Mouse (Mus musculus) neural tube, embryonic 14.5 days (tissue): ENCODE results near the gene Syk. TPM values are rescaled to one million over a fixed set of nuclear protein-coding genes. Genes with fewer than 3 reads are reported as not detected.

Experiments used
- ATAC-seq: fragments of 200-750 bp; cut with Nextera tagmentation; 2 replicates; pipeline ENCODE4 v1.8.0; 2017; ENCODE audit warnings: low read depth, mild to moderate bottlenecking, moderate TSS enrichment, moderate library complexity
- H3K27ac ChIP-seq: fragments of 300-500 bp; sonication (generic); 2 replicates; pipeline ENCODE4 v1.5.1; 2014; ENCODE audit warnings: low read depth, mild to moderate bottlenecking, control low read depth, low read length, moderate library complexity, mixed read lengths
- H3K27me3 ChIP-seq: fragments of 300-500 bp; sonication (generic); 2 replicates; pipeline ENCODE4 v1.6.1; 2014; ENCODE audit warnings: low read length; ENCODE audit not compliant: control insufficient read depth, insufficient read depth
- H3K36me3 ChIP-seq: fragments of 300-500 bp; sonication (generic); 2 replicates; pipeline ENCODE4 v1.6.1; 2014; ENCODE audit warnings: low read length, mixed read lengths; ENCODE audit not compliant: control insufficient read depth, insufficient read depth
- H3K4me1 ChIP-seq: fragments of 300-500 bp; sonication (generic); 2 replicates; pipeline ENCODE4 v1.6.1; 2014; ENCODE audit warnings: low read length; ENCODE audit not compliant: control insufficient read depth, insufficient read depth
- H3K4me2 ChIP-seq: fragments of 300-500 bp; sonication (generic); 2 replicates; pipeline ENCODE4 v1.6.1; 2014; ENCODE audit warnings: mild to moderate bottlenecking, low read depth, low read length, control low read depth
- H3K4me3 ChIP-seq: fragments of 300-500 bp; sonication (generic); 2 replicates; pipeline ENCODE4 v1.5.1; 2014; ENCODE audit warnings: low read depth, low read length, control low read depth, mixed read lengths
- H3K9ac ChIP-seq: fragments of 300-500 bp; sonication (generic); replicated peaks from 2 replicates; pipeline ENCODE4 v1.6.1; 2014; ENCODE audit warnings: low read depth, mild to moderate bottlenecking, control low read depth, low read length, mixed read lengths
- H3K9me3 ChIP-seq: fragments of 300-500 bp; sonication (generic); 2 replicates; pipeline ENCODE4 v1.6.1; 2016; ENCODE audit warnings: low read length; ENCODE audit not compliant: control insufficient read depth
- WGBS: fragments of 180-500 bp; shearing (Covaris S2); extraction: QIAGEN DNeasy Blood & Tissue Kit; methylation state at CpG from one replicate; pipeline ENCODE4 v1.1.7; 2014; 5-methylcytosine and 5-hydroxymethylcytosine counted together
- polyA plus RNA-seq: library from polyadenylated mRNA; unstranded; fragments of >200 nt; fragmentation: Nextera tagmentation; extraction: Ambion mirVana; gene quantifications from 2 replicates; pipeline ENCODE4 v1.2.1, GENCODE M21; 2014

The Syk gene
- polyA plus RNA-seq, 1 experiment from 2014 or later = 1.2 TPM

DNA sequence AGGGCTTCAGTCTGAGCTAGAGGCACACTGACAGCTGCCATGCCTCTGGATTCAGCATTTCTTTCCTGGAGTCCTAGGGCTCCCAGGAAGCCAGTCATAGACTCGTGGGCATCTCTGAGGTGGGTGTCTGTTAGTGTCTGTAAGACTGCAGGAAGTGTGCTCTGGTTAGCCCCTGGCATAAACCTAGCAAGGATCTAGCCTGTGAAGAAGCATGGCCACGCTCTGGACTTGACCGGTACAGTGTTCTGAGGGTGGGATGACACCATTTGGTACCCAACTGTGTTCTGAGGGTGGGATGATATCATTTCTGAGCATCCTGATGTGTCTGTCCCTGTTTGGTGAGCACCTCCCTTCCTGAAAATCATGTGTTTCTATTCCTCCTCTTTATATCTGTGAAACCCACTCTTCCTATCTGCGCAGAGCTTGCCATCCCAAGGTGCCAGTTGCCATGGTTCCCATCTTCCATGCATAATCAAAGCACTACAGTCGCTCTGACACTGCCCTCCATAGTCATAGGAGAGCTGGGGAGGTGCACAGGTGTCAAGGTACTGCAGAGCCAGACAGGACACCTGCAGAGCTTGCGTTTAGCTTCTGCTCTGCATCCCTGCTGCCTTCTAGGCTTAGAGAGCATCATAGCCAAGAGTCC lies 20.9 kb downstream of the Syk start:
- WGBS = 68% methylated on average over 6 of the region's 6 CpGs
- Histone ChIP-seq H3K27ac (no peak overlapping the region), H3K9me3 (no peaks in the 10 kb centered on the region), H3K36me3 (no peaks in the 10 kb centered on the region), H3K4me2 (no peak overlapping the region), H3K4me3 (no peak overlapping the region), H3K9ac (no peak overlapping the region), H3K27me3 (no peaks in the 10 kb centered on the region), H3K4me1 (no peaks in the 10 kb centered on the region)
- no peak for ATAC-seq

DNA sequence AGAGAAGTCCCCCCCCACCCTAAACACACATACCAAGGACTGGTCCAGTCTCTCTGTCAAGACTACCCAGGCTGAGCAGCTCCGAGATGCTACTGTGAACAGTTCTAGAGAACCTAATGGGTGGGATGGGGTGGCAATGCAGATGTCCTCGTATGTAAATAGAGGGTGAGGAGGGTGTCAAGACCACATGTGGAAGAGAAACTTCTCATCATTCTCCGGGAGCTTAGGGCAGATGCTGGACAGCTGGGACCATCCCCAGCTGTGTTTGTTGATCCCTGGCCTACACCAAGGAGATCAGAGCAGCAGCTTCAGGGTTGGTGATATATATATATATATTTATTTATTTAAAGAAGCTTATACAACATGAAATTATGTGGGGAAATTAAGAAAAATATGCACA lies 22.0 kb downstream of the Syk start:
- no peak for ATAC-seq
- Histone ChIP-seq H3K27me3 (no peaks in the 10 kb centered on the region), H3K9ac (no peak overlapping the region), H3K27ac (no peak overlapping the region), H3K36me3 (no peaks in the 10 kb centered on the region), H3K9me3 (no peaks in the 10 kb centered on the region), H3K4me2 (no peak overlapping the region), H3K4me1 (no peaks in the 10 kb centered on the region), H3K4me3 (no peak overlapping the region)
- 83% methylated on average over 3 of the region's 3 CpGs for WGBS

DNA sequence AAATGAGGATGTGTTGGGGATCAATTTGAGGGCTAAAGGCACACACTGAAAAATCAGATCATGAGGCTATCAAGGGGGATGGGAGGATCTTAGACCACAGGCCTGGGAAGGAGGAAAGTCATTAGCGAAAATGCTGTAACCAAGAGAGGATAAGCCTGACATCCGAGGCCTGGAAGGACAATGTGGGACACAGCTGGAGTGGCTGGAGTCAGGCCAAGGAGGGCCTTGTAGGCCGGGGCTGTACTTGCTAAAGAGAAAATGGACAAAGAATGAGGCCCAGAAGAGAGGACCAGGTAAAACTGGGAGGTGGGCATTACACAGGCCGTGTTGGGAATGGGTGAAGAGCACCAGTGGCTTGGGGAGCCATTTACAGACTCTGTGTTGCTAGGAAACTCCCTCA lies 22.9 kb downstream of the Syk start:
- Histone ChIP-seq H3K36me3 (no peaks in the 10 kb centered on the region), H3K4me2 (no peak overlapping the region), H3K27ac (no peak overlapping the region), H3K27me3 (no peaks in the 10 kb centered on the region), H3K9ac (no peak overlapping the region), H3K9me3 (no peaks in the 10 kb centered on the region), H3K4me1 (no peaks in the 10 kb centered on the region), H3K4me3 (no peak overlapping the region)
- WGBS = 83% methylated on average over 4 of the region's 4 CpGs
- no peak for ATAC-seq

DNA sequence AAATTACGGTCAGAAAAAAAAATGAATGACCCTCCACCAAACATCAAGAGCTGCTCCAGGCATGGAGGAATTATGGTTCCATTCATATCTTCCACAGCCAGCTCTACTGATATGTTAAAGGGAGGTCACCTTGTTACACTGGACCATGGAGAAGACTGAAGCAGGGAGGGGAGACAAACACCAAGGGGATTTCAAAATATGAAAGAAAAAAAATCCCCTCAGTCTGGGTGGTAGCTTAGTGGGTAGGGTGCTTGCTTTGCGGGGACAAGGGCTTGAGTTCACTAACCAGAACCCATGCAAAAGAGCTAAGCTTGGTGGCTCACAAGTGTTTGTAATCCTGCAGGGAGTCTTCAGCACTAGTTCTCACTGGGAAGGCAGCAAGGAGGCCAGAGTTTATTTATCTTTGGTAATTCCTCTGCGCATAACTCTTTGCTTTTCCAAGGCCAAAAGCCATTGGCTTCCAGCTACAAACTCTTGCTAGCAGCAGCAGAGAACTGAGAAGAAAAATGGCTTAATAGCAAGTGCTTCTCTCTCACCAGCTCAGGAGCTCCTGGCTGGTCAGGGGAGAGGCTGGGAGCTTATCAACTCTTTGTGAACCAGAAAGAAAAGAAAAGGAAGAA lies 23.8 kb downstream of the Syk start:
- no peaks in the 10 kb centered on the region for H3K9me3 ChIP-seq
- no peak overlapping the region for H3K4me3 ChIP-seq
- ATAC-seq = no peak
- H3K4me1 ChIP-seq = no peaks in the 10 kb centered on the region
- no peak overlapping the region for H3K4me2 ChIP-seq
- H3K36me3 ChIP-seq = no peaks in the 10 kb centered on the region
- 88% methylated on average over 3 of the region's 3 CpGs for WGBS
- H3K27ac ChIP-seq = no peak overlapping the region
- no peaks in the 10 kb centered on the region for H3K27me3 ChIP-seq
- no peak overlapping the region for H3K9ac ChIP-seq

DNA sequence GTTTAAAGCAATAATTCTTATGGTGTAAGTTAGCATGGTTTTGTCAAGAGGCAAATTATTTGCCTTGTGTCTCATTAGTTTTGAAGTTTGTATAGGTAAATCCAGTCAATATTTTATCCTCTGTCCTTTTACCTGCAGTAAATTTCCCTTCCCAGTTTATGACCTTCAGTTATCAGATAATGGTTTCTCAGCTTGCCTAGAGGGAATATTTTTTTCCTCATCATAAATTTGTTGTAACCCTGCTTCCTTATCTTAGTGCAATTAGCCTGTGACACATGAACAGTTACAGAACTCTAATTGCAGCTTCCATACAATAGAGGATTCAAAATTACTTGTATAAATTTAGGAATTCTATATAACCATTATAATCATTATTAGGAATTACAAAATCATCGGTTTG lies 25.0 kb downstream of the Syk start:
- no peak for ATAC-seq
- WGBS = 82% methylated on average over 1 of the region's 1 CpGs

DNA sequence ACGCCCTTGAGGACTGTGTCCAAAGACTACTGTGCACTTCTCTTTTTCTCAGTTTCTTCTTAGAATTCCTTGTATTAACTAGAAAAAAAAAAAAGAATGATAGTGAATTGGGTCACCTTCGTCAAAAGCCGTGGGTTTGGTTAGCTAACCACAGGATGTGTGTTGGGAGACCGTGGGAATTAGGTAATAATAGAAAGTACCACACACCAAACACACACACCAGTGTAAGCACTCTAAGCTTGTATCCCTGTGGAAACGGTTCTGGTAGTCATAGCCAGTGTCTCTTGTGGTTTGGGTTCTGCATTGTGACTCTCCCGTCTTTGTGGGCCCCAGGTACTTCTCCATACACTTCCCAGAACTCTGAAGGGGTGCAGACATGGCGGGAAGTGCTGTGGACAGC lies 27.5 kb downstream of the Syk start:
- H3K27me3 ChIP-seq = no peaks in the 10 kb centered on the region
- no peak overlapping the region for H3K4me3 ChIP-seq
- no peak overlapping the region for H3K9ac ChIP-seq
- ATAC-seq = no peak
- H3K4me1 ChIP-seq = no peaks in the 10 kb centered on the region
- no peaks in the 10 kb centered on the region for H3K36me3 ChIP-seq
- 87% methylated on average over 7 of the region's 7 CpGs for WGBS
- no peaks in the 10 kb centered on the region for H3K9me3 ChIP-seq
- no peak overlapping the region for H3K27ac ChIP-seq
- no peak overlapping the region for H3K4me2 ChIP-seq

More for the DNA sequence above, 25.0 kb downstream of the Syk start:
- H3K36me3 ChIP-seq = no peaks in the 10 kb centered on the region
- no peak overlapping the region for H3K4me3 ChIP-seq
- no peak overlapping the region for H3K27ac ChIP-seq
- H3K4me2 ChIP-seq = no peak overlapping the region
- no peak overlapping the region for H3K9ac ChIP-seq
- H3K9me3 ChIP-seq = no peaks in the 10 kb centered on the region
- H3K4me1 ChIP-seq = no peaks in the 10 kb centered on the region
- no peaks in the 10 kb centered on the region for H3K27me3 ChIP-seq

DNA sequence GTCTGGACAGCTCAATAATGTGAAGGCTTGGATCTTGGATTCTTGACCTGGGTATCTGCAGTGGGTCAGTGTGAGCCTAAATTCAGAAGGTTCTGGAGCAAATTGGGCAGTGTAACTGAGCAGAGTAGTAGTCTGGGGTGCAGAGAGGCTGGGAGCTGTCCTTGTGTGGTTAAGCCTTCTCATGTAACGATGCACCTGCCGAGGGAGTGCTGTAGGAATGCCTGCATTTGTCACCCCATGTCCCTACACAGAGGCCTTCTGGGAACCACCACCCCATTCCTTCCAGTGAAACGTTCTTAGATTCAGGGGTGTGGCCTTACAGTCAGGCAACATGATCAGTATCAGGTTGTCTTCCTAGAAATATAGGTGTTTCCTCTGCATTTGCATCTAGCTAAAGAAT lies 30.3 kb downstream of the Syk start:
- Histone ChIP-seq H3K9ac (no peak overlapping the region), H3K27ac (no peak overlapping the region), H3K4me3 (no peak overlapping the region), H3K4me1 (no peaks in the 10 kb centered on the region), H3K27me3 (no peaks in the 10 kb centered on the region), H3K9me3 (no peaks in the 10 kb centered on the region), H3K4me2 (no peak overlapping the region), H3K36me3 (no peaks in the 10 kb centered on the region)
- WGBS = 92% methylated on average over 3 of the region's 3 CpGs
- ATAC-seq = no peak

DNA sequence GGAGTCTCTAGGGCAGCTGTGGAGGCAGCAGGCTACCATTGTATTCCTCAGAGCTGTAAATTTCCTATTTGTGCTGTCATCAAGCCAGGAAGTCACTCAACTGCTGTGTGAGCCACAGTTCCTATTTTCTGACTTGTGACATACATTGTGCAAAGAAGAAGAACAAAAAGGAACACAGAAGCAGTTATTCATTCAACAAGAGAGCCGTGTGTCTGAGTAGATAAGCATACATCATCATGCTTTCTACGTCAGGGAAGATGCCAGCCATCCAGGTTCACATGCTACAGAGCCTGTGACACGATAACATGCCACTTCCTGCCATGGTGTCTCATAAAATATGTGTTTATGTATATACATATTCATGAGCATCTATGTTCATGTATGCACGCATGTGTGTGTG lies 32.1 kb downstream of the Syk start:
- Histone ChIP-seq H3K4me1 (no peaks in the 10 kb centered on the region), H3K9ac (no peak overlapping the region), H3K4me3 (no peak overlapping the region), H3K4me2 (no peak overlapping the region), H3K27ac (no peak overlapping the region), H3K36me3 (no peaks in the 10 kb centered on the region), H3K27me3 (no peaks in the 10 kb centered on the region), H3K9me3 (no peaks in the 10 kb centered on the region)
- ATAC-seq = no peak
- WGBS = 67% methylated on average over 4 of the region's 4 CpGs

DNA sequence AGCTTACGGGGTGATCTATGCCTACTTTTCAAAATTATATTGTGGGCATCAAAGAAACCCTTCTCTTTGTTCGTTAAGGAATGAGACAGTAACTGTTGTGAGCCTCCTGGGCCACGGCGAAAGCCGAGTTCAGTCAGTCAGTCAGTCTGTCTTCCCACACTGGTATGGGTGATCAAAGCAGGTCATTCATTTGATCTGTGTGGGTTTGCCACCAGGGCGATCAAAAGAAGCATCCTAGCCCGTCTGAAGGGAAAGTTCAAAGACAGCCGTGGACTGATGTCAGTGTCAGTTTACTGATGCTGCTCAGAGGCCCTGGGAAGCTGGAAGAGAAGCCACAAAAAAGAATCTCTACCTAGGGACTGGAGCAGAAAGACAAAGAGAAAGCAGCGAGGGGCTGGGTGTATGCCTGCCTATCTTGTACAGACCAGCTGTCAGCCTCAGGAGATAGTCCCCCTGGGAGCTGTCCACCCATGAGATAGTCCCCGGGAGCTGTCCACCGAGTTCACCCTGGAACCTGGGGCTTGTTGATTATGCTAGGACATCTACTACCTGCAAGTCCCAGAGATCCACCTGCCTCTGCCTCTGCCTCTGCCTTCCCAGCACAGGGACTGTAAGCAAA lies 34.2 kb downstream of the Syk start:
- no peaks in the 10 kb centered on the region for H3K4me1 ChIP-seq
- no peak for ATAC-seq
- 69% methylated on average over 11 of the region's 11 CpGs for WGBS
- H3K9ac ChIP-seq = no peak overlapping the region
- H3K36me3 ChIP-seq = no peaks in the 10 kb centered on the region
- H3K4me3 ChIP-seq = no peak overlapping the region
- H3K9me3 ChIP-seq = no peaks in the 10 kb centered on the region
- H3K27me3 ChIP-seq = no peaks in the 10 kb centered on the region
- H3K27ac ChIP-seq = no peak overlapping the region
- H3K4me2 ChIP-seq = no peak overlapping the region
